Mouse (Mus musculus) heart, embryonic 14.5 days (tissue): ENCODE data around the gene Zfp809. TPM values are rescaled to one million over a fixed set of nuclear protein-coding genes. Genes with fewer than 3 reads are reported as not detected.

Experiments used
- ATAC-seq: fragments of 200-750 bp; cut with Nextera tagmentation; 2 replicates; pipeline ENCODE4 v1.8.0; 2017; ENCODE audit warnings: low read depth, moderate TSS enrichment; ENCODE audit not compliant: insufficient number of reproducible peaks, insufficient read depth, low FRiP score
- H3K27ac ChIP-seq, 2 experiments: fragments of 200-500 bp in 1 of 2; fragments of 300-500 bp in 1 of 2; sonication (generic) in 1 of 2; replicated peaks in 1 of 2; 2 replicates each; pipeline ENCODE4 v1.5.1; 2012 to 2014; ENCODE audit warnings: low read depth in 2 of 2, low read length in 2 of 2, control low read depth in 1 of 2, mild to moderate bottlenecking in 1 of 2, mixed read lengths in 1 of 2; ENCODE audit not compliant: control insufficient read depth in 1 of 2, insufficient read depth in 1 of 2
- H3K27me3 ChIP-seq: fragments of 300-500 bp; sonication (generic); 2 replicates; pipeline ENCODE4 v1.6.1; 2014; ENCODE audit warnings: mild to moderate bottlenecking, low read length, control low read depth; ENCODE audit not compliant: control insufficient read depth, insufficient read depth
- H3K36me3 ChIP-seq: fragments of 300-500 bp; sonication (generic); 2 replicates; pipeline ENCODE4 v1.6.1; 2014; ENCODE audit warnings: mild to moderate bottlenecking, control low read depth, low read length, mixed read lengths; ENCODE audit not compliant: control insufficient read depth, insufficient read depth
- H3K4me1 ChIP-seq, 2 experiments: fragments of 200-500 bp in 1 of 2; fragments of 300-500 bp in 1 of 2; sonication (generic) in 1 of 2; 2 replicates each; pipeline ENCODE4 v1.6.1; 2012 to 2014; ENCODE audit warnings: low read length in 2 of 2, control low read depth in 1 of 2, mixed read lengths in 1 of 2; ENCODE audit not compliant: control insufficient read depth in 2 of 2, insufficient read depth in 2 of 2
- H3K4me2 ChIP-seq: fragments of 300-500 bp; sonication (generic); 2 replicates; pipeline ENCODE4 v1.6.1; 2014; ENCODE audit warnings: mild to moderate bottlenecking, low read length
- H3K4me3 ChIP-seq, 2 experiments: fragments of 200-500 bp in 1 of 2; fragments of 300-500 bp in 1 of 2; sonication (generic) in 1 of 2; 2 replicates each; pipeline ENCODE4 v1.5.1; 2012 to 2014; ENCODE audit warnings: low read length in 2 of 2, mild to moderate bottlenecking in 2 of 2, control low read depth in 1 of 2, low read depth in 1 of 2, moderate library complexity in 1 of 2; ENCODE audit not compliant: control insufficient read depth in 1 of 2, insufficient read depth in 1 of 2
- H3K9ac ChIP-seq: fragments of 300-500 bp; sonication (generic); 2 replicates; pipeline ENCODE4 v1.6.1; 2014; ENCODE audit warnings: mild to moderate bottlenecking, low read length
- H3K9me3 ChIP-seq: fragments of 300-500 bp; sonication (generic); 2 replicates; pipeline ENCODE4 v1.6.1; 2016; ENCODE audit warnings: low read length, control low read depth; ENCODE audit not compliant: control insufficient read depth
- WGBS: fragments of 180-500 bp; shearing (Covaris S2); extraction: QIAGEN DNeasy Blood & Tissue Kit; methylation state at CpG from one replicate; pipeline ENCODE4 v1.1.7; 2014; 5-methylcytosine and 5-hydroxymethylcytosine counted together
- polyA plus RNA-seq: library from polyadenylated mRNA; unstranded; fragments of >200 nt; fragmentation: Nextera tagmentation; extraction: Ambion mirVana; gene quantifications from 2 replicates; pipeline ENCODE4 v1.2.1, GENCODE M21; 2014

Zfp809 gene
- polyA plus RNA-seq, 1 experiment from 2014 or later: 25.3 TPM

DNA sequence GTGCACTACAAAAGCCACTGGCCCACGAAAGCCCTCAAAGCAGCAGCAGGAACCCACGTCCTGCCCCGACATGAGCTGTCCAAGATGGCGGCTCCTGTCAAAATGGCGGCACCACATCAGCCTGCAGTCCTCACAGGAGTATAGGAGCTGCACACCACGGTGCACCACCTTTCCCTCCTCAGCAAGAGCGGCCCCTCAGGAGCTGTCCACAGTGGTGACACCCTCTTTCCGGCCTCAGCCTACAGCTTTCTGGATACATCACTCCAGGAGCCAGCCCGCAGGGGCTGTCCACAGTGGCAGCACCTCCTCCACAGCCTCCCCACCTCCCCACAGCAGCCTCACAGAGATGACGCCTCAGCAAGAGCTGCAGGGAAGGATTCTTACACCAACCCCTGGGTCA lies 37.1 kb downstream of the Zfp809 start:
- Histone ChIP-seq H3K27ac (no peak overlapping the region), H3K4me2 (no peak overlapping the region), H3K36me3 (0 out of 2 replicates have a peak, but pooled peaks cover 5% of the 10 kb centered on the region), H3K9ac (no peak overlapping the region), H3K4me1 (no peaks in the 10 kb centered on the region), H3K27me3 (no peaks in the 10 kb centered on the region), H3K9me3 (no peaks in the 10 kb centered on the region), H3K4me3 (no peak overlapping the region)
- WGBS: 81% methylated on average over 10 of the region's 10 CpGs
- ATAC-seq: no peak

DNA sequence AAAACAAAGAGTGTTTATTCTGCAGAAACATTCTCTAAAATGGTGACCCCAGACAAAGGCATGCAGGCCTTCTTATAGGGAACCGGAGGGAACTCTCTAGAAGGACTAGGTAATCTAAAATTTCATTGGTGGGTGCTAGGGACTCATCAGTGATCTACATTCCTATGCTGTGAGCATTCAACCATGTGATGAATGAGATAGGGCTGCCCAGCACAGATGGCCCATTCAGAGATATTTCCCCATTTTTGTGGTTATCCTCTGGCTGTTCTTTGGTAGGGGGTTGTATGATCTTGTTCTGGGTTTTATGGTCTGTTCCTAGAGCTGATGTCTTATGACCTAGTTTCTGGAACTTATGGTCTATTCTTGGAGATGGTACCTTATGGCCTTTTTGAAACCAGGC lies 43.4 kb downstream of the Zfp809 start:
- 86% methylated on average over 1 of the region's 1 CpGs for WGBS
- ATAC-seq: no peak
- no peaks in the 10 kb centered on the region for H3K4me1 ChIP-seq
- no peak overlapping the region for H3K9ac ChIP-seq
- H3K36me3 ChIP-seq: peaks cover 5% of the 10 kb centered on the region; the same call in 1 of the 2 replicates
- 0 out of 2 replicates have a peak, but pooled peaks cover 5% of the 10 kb centered on the region for H3K9me3 ChIP-seq
- H3K4me3 ChIP-seq: no peak overlapping the region
- no peak overlapping the region for H3K4me2 ChIP-seq
- H3K27me3 ChIP-seq: no peaks in the 10 kb centered on the region
- H3K27ac ChIP-seq: no peak overlapping the region

GRCm38 (mm10) chr9:22278733-22279132 lies 53.2 kb downstream of the Zfp809 start:
- no peak overlapping the region for H3K4me2 ChIP-seq
- H3K27ac ChIP-seq: no peak overlapping the region
- H3K4me1 ChIP-seq: no peaks in the 10 kb centered on the region
- H3K9ac ChIP-seq: no peak overlapping the region
- H3K36me3 ChIP-seq: peaks cover 75% of the 10 kb centered on the region
- no peak overlapping the region for H3K4me3 ChIP-seq
- no peak for ATAC-seq
- H3K9me3 ChIP-seq: peaks cover 71% of the 10 kb centered on the region
- WGBS: 98% methylated on average over 4 of the region's 4 CpGs
- no peaks in the 10 kb centered on the region for H3K27me3 ChIP-seq

Other genes starting within 250 kb of the Zfp809 start
- 0.66 and 0.97 TPM in 2 replicates for gene Rgl3, start 236.3 kb upstream of the Zfp809 start, polyA plus RNA-seq
- gene Ccdc151, start 223.1 kb upstream of the Zfp809 start, polyA plus RNA-seq: 0.23 TPM in 1 of 2 replicates, not detected in the other
- gene Prkcsh, start 222.9 kb upstream of the Zfp809 start, polyA plus RNA-seq: 56.3 and 56.6 TPM in 2 replicates
- 0.19 and 0.65 TPM in 2 replicates for gene Elavl3, start 173.7 kb upstream of the Zfp809 start, polyA plus RNA-seq
- not detected in 2 replicates for gene Gm49318, start 154.5 kb upstream of the Zfp809 start, polyA plus RNA-seq
- gene Zfp653, start 154.3 kb upstream of the Zfp809 start, polyA plus RNA-seq: 6.7 and 7.6 TPM in 2 replicates
- 50.5 and 58.1 TPM in 2 replicates for gene Ecsit, start 140.3 kb upstream of the Zfp809 start, polyA plus RNA-seq
- gene Cnn1, start 126.5 kb upstream of the Zfp809 start, polyA plus RNA-seq: 227 and 239 TPM in 2 replicates
- gene Elof1, start 108.5 kb upstream of the Zfp809 start, polyA plus RNA-seq: 117 and 129 TPM in 2 replicates
- 3.6 and 4.9 TPM in 2 replicates for gene Acp5, start 90.0 kb upstream of the Zfp809 start, polyA plus RNA-seq
- 51.9 and 53.4 TPM in 2 replicates for gene Pigyl, start 68.9 kb upstream of the Zfp809 start, polyA plus RNA-seq
- 0.28 and 0.58 TPM in 2 replicates for gene Zfp872, start 37.6 kb upstream of the Zfp809 start, polyA plus RNA-seq
- gene Zfp599, start 34.2 kb downstream of the Zfp809 start, polyA plus RNA-seq: 4.0 and 4.9 TPM in 2 replicates
- 16.4 and 16.7 TPM in 2 replicates for gene Zfp810, start 81.9 kb downstream of the Zfp809 start, polyA plus RNA-seq
- gene Anln, start 163.5 kb downstream of the Zfp809 start, polyA plus RNA-seq: 57.6 and 62.0 TPM in 2 replicates
- gene 9530077C05Rik, start 185.8 kb downstream of the Zfp809 start, polyA plus RNA-seq: 1.9 and 2.2 TPM in 2 replicates
- not detected in 2 replicates for gene Gm17545, start 228.6 kb downstream of the Zfp809 start, polyA plus RNA-seq
- gene Rp9, start 244.0 kb downstream of the Zfp809 start, polyA plus RNA-seq: 51.1 and 52.3 TPM in 2 replicates